Comparison of ENCODE assay signal across 7 mouse cellular contexts in genomic region chr13:45508495-45508894, GRCm38 (mm10). TPM values are rescaled to one million over a fixed set of nuclear protein-coding genes. Genes with fewer than 3 reads are reported as not detected.
A peak's percentile ranks its signal among the peaks of the same experiment; 100 is the strongest.
DNase-seq lines count a peak whose midpoint lies in the region; ATAC-seq lines count a peak whose summit lies in the region.

No protein-coding gene starts in this region.

- peak; percentile 28 to 47 for DNase-seq in adrenal gland, adult 18-20 months (ENCODE audit: low spot score in 2 of 2)
- peak; percentile 67 for DNase-seq in cerebellum, adult 9-10 months
- peak; percentile 42 to 55 for DNase-seq in frontal cortex, postnatal 25 days (ENCODE audit: low spot score in 2 of 2)
- peak; percentile 76 to 80 for DNase-seq in layer of hippocampus, postnatal 36 days
- peak; percentile 58 for DNase-seq in lung, postnatal 10 days
- DNase-seq in right cerebral cortex, postnatal 25 days: peak; percentile 65

- no peaks in the 10 kb centered on the region for H3K9me3 ChIP-seq in hindbrain, embryonic 12.5 days (replicated peaks)

- H3K4me1 ChIP-seq in hindbrain, embryonic 12.5 days: peaks cover 14% of the 10 kb centered on the region

- H3K36me3 ChIP-seq in hindbrain, embryonic 12.5 days: no peaks in the 10 kb centered on the region

- 2% methylated on average over 8 of the region's 8 CpGs for WGBS in hindbrain, embryonic 12.5 days

- peaks cover 17% of the 10 kb centered on the region for H3K27me3 ChIP-seq in hindbrain, embryonic 12.5 days

- H3K9ac ChIP-seq in hindbrain, embryonic 12.5 days: 0 out of 2 replicates have a peak overlapping the region, but pooled peaks have one; percentile 4

- H3K27ac ChIP-seq in hindbrain, embryonic 12.5 days: no peak overlapping the region

- H3K4me2 ChIP-seq in hindbrain, embryonic 12.5 days (replicated peaks): peak overlapping the region; percentile 96

- peak; percentile 19; the same call in 1 of the 2 replicates for ATAC-seq in hindbrain, embryonic 12.5 days (ENCODE audit: low FRiP score)

- peak overlapping the region; percentile 58 for H3K4me3 ChIP-seq in hindbrain, embryonic 12.5 days

RNA-seq across cellular contexts. Expression of gene Gmpr, which starts 1.3 kb away (rescaled TPM):
- total RNA-seq in adrenal gland, adult 18-20 months (2021): 10 to 100 TPM; 40.3 to 84.5 TPM
- 19.3 and 20.8 TPM in 2 replicates for polyA plus RNA-seq in hindbrain, embryonic 12.5 days (2016; fragmentation: Nextera tagmentation; extraction: Ambion mirVana)
- total RNA-seq in layer of hippocampus, postnatal 36 days (2021): 10 to 100 TPM; 59.6 to 64.5 TPM
